Comparison of ENCODE assay signal across 8 mouse cellular contexts in the genomic region with DNA sequence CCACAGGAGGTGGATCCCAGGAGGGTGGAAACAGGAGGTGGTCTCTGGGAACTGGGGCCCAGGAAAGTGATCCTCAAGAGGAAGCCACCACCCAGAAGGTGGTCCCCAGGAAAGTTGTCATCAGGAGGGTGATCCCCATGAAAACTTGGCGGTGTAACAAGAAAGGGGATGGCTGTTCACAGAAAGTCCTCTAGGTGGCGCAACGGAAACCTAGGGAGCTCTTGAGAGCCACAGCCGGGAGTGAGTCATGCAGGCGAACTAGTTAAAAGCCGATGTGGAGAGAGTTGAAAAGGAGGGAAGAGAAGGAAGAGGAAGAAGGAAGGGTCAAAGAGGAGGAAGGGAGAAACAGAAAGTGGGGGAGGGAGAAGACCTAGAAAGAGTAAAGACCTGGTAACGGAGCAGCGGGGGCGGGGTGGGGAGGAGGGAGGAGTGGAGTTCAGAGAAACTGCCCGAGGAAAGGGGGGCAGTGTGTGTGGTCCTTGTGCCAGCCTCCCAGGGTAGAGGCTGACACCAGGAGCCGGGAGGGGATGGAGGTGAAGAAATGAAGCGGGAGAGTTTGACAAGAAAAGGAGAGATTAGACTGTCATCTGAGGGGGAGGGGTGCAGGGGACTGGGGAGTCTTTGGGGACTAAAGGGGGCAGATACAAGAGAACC. TPM values are rescaled to one million over a fixed set of nuclear protein-coding genes. Genes with fewer than 3 reads are reported as not detected.
DNase-seq lines count a peak whose midpoint lies in the region; ATAC-seq and TF ChIP-seq lines count a peak whose summit lies in the region.

No protein-coding gene starts in this region.

- H3K27me3 ChIP-seq in Patski = no peaks in the 10 kb centered on the region
- H3K27me3 ChIP-seq in hindbrain, embryonic 12.5 days = peaks cover 15% of the 10 kb centered on the region; the same call in 1 of the 2 replicates

- no peak overlapping the region for H3K27ac ChIP-seq in hindbrain, embryonic 12.5 days

- no peaks in the 10 kb centered on the region for H3K9me3 ChIP-seq in hindbrain, embryonic 12.5 days (replicated peaks)

- POLR2A ChIA-PET in Patski (lab: Charles Lee) = interaction anchor here (0.6 to 1.1 kb wide), 3 partner anchors 13 to 31 kb away, joined by 3 read pairs; a partner anchor contains a TSS

- in situ Hi-C loops in Patski (cut with MboI; ENCODE audit: low pct_unique_long_range_greater_than_20kb) = no loop called here

- TF ChIP-seq CTCF in Patski (IDR thresholded peaks at IDR 0.05) = no peak

- peak; percentile 49 for ATAC-seq in Patski
- 0 out of 2 replicates have a peak, but pooled peaks have one; percentile 30 for ATAC-seq in hindbrain, embryonic 12.5 days (ENCODE audit: low FRiP score)

- H3K36me3 ChIP-seq in hindbrain, embryonic 12.5 days = no peaks in the 10 kb centered on the region

- H3K4me1 ChIP-seq in hindbrain, embryonic 12.5 days = peaks cover 32% of the 10 kb centered on the region

- WGBS in hindbrain, embryonic 12.5 days = under 1% methylated on average over 12 of the region's 12 CpGs

- H3K9ac ChIP-seq in hindbrain, embryonic 12.5 days = 0 out of 2 replicates have a peak overlapping the region, but pooled peaks have one; percentile 29

- H3K4me2 ChIP-seq in hindbrain, embryonic 12.5 days (replicated peaks) = peak overlapping the region; percentile 53

- CTCF ChIA-PET in Patski (lab: Charles Lee) = interaction anchor here (0.7 to 1.5 kb wide), 11 partner anchors 10 to 543 kb away, joined by 3 to 10 read pairs (median 4); no protein-coding TSS in a partner anchor

- DNase-seq in Patski (ENCODE audit: low read depth, low spot score) = peak; percentile 33
- peak; percentile 50 for DNase-seq in cerebellum, adult 9-11 months
- peak; percentile 36 to 87 for DNase-seq in frontal cortex, adult 2 months (ENCODE audit: extremely low spot score in 1 of 2, low spot score in 1 of 2)
- DNase-seq in layer of hippocampus, adult 9-11 months = peak; percentile 78
- peak; percentile 93 for DNase-seq in lung, postnatal 10 days
- DNase-seq in ovary, postnatal 10 days (ENCODE audit: low spot score) = peak; percentile 48
- DNase-seq in thymus, postnatal 14 days = peak; percentile 82

- H3K4me3 ChIP-seq in hindbrain, embryonic 12.5 days = peak overlapping the region; percentile 28

RNA-seq across cellular contexts. Expression of a gene that starts 30.5 kb away (rescaled TPM):
- polyA plus RNA-seq in Patski (2021) = 95.7 TPM
- 31.3 and 31.9 TPM in 2 replicates for polyA plus RNA-seq in frontal cortex, adult 2 months (2012; rRNA removed)
- polyA plus RNA-seq in hindbrain, embryonic 12.5 days (2016; fragmentation: Nextera tagmentation; extraction: Ambion mirVana) = 101 and 118 TPM in 2 replicates

Comparison
In these comparisons a context has a peak if more than half of its experiments do, and no peak if none do; other contexts are left out.
1. DNase-seq: peak in every context shown above with its lines; median percentile 93 in lung, postnatal 10 days; 82 in thymus, postnatal 14 days; 78 in layer of hippocampus, adult 9-11 months; 62 in frontal cortex, adult 2 months; 50 in cerebellum, adult 9-11 months; 48 in ovary, postnatal 10 days; 33 in Patski.